Mouse (Mus musculus) kidney, embryonic 15.5 days (tissue): ENCODE results near the gene Ttyh2. TPM values are rescaled to one million over a fixed set of nuclear protein-coding genes. Genes with fewer than 3 reads are reported as not detected.

ENCODE experiments used
- ATAC-seq: fragments of 200-750 bp; cut with Nextera tagmentation; replicated peaks from 2 replicates; pipeline ENCODE4 v1.8.0; 2017; ENCODE audit warnings: moderate TSS enrichment; ENCODE audit not compliant: low FRiP score
- H3K27ac ChIP-seq: fragments of 300-500 bp; sonication (generic); 2 replicates; pipeline ENCODE4 v1.5.1; 2015; ENCODE audit warnings: mild to moderate bottlenecking, inconsistent platforms
- H3K27me3 ChIP-seq: fragments of 300-500 bp; sonication (generic); 2 replicates; pipeline ENCODE4 v1.6.1; 2015; ENCODE audit warnings: inconsistent platforms
- H3K36me3 ChIP-seq: fragments of 300-500 bp; sonication (generic); 2 replicates; pipeline ENCODE4 v1.6.1; 2015; ENCODE audit warnings: inconsistent platforms
- H3K4me1 ChIP-seq: fragments of 300-500 bp; sonication (generic); 2 replicates; pipeline ENCODE4 v1.6.1; 2015; ENCODE audit warnings: inconsistent platforms
- H3K4me2 ChIP-seq: fragments of 300-500 bp; sonication (generic); 2 replicates; pipeline ENCODE4 v1.6.1; 2015; ENCODE audit warnings: moderate library complexity, mild to moderate bottlenecking, inconsistent platforms
- H3K4me3 ChIP-seq: fragments of 300-500 bp; sonication (generic); replicated peaks from 2 replicates; pipeline ENCODE4 v1.5.1; 2015; ENCODE audit warnings: mild to moderate bottlenecking, inconsistent platforms
- H3K9ac ChIP-seq: fragments of 300-500 bp; sonication (generic); 2 replicates; pipeline ENCODE4 v1.6.1; 2015; ENCODE audit warnings: mild to moderate bottlenecking, inconsistent platforms
- H3K9me3 ChIP-seq: fragments of 300-500 bp; sonication (generic); replicated peaks from 2 replicates; pipeline ENCODE4 v1.6.1; 2016; ENCODE audit warnings: inconsistent platforms
- WGBS: fragments of 180-500 bp; shearing (Covaris S2); methylation state at CpG from one replicate; pipeline ENCODE4 v1.1.7; 2015; ENCODE audit warnings: mixed read lengths; 5-methylcytosine and 5-hydroxymethylcytosine counted together
- polyA plus RNA-seq: library from polyadenylated mRNA; unstranded; fragments of >200 nt; fragmentation: Nextera tagmentation; extraction: Ambion mirVana; gene quantifications from 2 replicates; pipeline ENCODE4 v1.2.1, GENCODE M21; 2015

Ttyh2 gene
- polyA plus RNA-seq, 1 experiment from 2014 or later = 15.8 TPM

DNA sequence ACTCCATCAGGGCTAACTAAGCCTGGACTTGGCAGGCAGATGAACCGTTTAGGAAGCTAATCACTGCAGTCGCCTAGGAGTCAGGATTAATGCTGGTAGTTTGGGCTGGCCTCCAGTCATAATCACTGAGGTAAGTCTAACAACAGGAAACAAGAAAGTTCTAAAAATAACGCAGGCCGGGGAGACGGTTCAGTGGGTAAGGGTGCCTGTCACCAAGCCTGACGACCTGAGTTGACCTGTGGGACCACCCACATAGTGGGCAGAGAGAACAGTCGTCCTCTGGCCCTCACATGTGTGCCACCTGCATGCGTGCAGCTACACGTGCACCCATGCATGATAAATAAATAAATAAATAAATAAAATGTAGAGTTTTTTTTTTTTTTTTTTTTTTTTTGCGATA lies 65.4 kb downstream of the Ttyh2 start:
- Histone ChIP-seq H3K4me1 (peaks cover 40% of the 10 kb centered on the region), H3K4me3 (no peak overlapping the region), H3K9ac (no peak overlapping the region), H3K36me3 (no peaks in the 10 kb centered on the region), H3K9me3 (no peaks in the 10 kb centered on the region), H3K27ac (peak overlapping the region; percentile 29; the same call in 1 of the 2 replicates), H3K4me2 (no peak overlapping the region), H3K27me3 (peaks cover 14% of the 10 kb centered on the region; the same call in 1 of the 2 replicates)
- ATAC-seq = 0 out of 2 replicates have a peak, but pooled peaks have one; percentile 38
- WGBS = 24% methylated on average over 10 of the region's 10 CpGs

DNA sequence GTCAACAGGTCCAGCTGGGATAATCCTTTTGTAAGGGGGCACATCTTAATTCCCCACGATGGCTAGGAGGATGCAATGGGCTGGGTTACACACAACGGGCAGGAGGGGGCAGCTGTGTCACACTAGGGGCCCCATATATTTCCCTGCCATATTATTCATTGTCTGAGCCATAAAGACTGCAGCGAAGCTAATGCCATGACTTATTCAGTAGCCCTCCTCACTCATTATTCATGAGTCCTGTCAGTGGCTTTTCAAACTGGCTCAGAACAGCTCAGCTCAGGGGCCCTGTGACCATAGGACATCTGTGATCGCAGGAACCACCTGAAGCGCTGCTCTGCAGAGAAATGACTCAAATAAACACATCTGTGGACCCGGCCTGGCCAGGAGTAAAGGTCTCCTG lies 66.2 kb downstream of the Ttyh2 start:
- peaks cover 40% of the 10 kb centered on the region for H3K4me1 ChIP-seq
- no peak overlapping the region for H3K4me3 ChIP-seq
- WGBS = 36% methylated on average over 6 of the region's 6 CpGs
- ATAC-seq = no peak
- no peak overlapping the region for H3K9ac ChIP-seq
- no peak overlapping the region for H3K27ac ChIP-seq
- no peaks in the 10 kb centered on the region for H3K9me3 ChIP-seq
- no peak overlapping the region for H3K4me2 ChIP-seq
- no peaks in the 10 kb centered on the region for H3K36me3 ChIP-seq
- H3K27me3 ChIP-seq = peaks cover 14% of the 10 kb centered on the region; the same call in 1 of the 2 replicates

DNA sequence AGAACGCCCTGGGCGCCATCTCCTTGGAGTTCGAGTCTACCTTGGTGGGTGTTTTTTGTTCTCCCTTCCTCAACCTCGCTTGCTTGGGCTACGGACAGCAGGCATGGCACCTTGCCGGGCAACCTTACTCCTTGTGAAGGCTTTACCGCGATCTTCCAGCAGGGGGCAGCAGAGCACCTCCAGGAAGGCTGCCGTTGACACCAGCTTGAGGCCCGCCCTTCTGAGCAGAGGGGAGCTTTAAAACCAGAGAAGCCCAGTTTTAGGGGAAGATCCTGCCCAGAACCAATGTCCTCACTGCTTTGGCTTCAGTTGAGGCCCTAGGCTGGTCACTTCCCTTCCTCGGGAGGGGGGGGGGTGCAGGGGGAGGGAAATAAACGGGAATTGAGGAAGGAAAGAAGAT lies 69.9 kb downstream of the Ttyh2 start:
- WGBS = 2% methylated on average over 12 of the region's 12 CpGs
- H3K4me1 ChIP-seq = peaks cover 19% of the 10 kb centered on the region
- 0 out of 2 replicates have a peak overlapping the region, but pooled peaks have one; percentile 11 for H3K9ac ChIP-seq
- peak overlapping the region; percentile 39; the same call in 1 of the 2 replicates for H3K4me2 ChIP-seq
- H3K36me3 ChIP-seq = no peaks in the 10 kb centered on the region
- H3K9me3 ChIP-seq = no peaks in the 10 kb centered on the region
- no peak overlapping the region for H3K4me3 ChIP-seq
- ATAC-seq = peak; percentile 34; the same call in 1 of the 2 replicates
- peaks cover 9% of the 10 kb centered on the region; the same call in 1 of the 2 replicates for H3K27me3 ChIP-seq
- no peak overlapping the region for H3K27ac ChIP-seq

DNA sequence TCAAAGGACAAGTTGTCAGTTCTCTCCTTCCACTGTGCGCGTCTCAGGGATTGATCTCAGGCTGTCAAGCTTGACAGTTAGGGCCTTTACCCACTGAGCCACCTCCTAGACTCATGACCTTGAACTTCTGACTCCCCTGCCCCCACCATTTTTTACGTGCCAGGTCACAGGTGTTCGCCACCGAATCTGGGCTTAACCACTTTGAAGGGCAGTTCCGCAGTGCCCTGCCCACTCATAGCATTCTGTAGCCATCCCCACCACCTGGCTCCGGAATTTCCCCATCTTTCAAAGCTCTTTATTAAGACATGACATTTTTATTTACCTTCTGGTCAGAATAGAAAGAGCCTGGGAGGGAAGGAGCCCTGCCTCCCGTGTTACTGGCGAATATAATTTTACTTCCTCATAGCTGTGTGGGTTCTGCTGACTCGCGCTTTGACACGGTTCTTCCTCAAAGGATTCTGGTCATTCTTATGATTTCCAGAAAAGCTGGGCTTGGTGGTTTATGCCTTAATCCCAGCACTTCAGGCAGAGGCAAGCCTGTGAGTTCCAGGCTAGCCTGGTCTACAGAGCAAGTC lies 72.4 kb downstream of the Ttyh2 start:
- 53% methylated on average over 12 of the region's 12 CpGs for WGBS
- Histone ChIP-seq H3K27ac (no peak overlapping the region), H3K4me3 (no peak overlapping the region), H3K9me3 (no peaks in the 10 kb centered on the region), H3K9ac (no peak overlapping the region), H3K4me1 (peaks cover 3% of the 10 kb centered on the region), H3K4me2 (no peak overlapping the region), H3K27me3 (peaks cover 9% of the 10 kb centered on the region; the same call in 1 of the 2 replicates), H3K36me3 (no peaks in the 10 kb centered on the region)
- no peak for ATAC-seq

DNA sequence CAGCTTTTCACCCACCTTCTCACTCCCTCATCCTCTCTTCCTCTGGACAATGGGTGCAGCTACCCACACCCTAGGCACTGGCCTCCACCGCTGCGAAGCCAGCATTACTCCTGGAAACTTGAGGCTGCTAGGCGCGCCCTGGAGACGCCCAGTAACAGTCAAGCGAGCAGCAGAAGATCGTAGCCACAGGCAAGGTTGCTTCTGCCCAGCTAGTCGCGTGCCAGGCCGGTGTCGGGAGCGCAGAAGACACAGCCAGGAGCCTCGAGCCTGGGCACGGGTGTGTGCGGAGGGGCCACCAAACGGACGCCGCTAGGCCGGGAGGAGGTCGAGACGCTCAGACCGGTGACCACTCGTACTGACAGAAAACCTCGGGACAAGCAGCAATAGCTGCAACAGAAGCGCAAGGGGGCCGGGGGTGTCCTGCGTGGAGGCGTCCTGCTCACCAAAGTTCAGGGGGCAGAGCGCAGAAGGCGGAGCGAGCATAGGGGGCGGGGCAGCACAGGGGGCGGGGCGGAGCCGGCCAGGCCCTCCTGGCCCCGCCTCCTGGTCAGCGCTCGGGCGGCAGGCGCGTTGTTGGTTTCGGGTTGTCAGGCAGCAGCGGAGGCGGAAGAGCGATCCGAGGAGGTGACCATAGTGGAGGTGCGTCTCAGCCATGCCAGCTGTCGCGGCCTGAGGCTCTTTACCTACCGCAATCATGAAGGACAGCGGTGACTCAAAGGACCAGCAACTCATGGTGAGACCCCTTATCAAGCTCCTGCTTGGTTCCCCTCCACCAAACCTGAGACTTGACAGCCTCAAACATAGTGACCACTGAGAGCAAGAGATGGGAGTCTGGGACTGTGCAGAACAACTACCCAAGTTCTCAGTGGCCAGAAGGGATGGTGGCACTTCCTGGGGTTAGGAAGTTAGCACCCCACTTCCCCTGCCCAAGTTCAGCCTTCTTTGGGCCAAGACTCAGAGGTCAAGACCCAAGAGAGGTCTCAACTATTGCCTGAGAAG lies 89.9 kb downstream of the Ttyh2 start, which contains the start of gene Kif19a:
Gene Kif19a (plus strand): TSS at position 569 of the 999 bp plus-strand sequence.
- Histone ChIP-seq H3K4me1 (peaks cover 13% of the 10 kb centered on the region), H3K9ac (peak within 1 kb of the TSS; percentile 45; the same call in 1 of the 2 replicates), H3K27ac (no peak within 1 kb of the TSS), H3K4me3 (peak within 1 kb of the TSS; percentile 48), H3K27me3 (peaks cover 41% of the 10 kb centered on the region), H3K9me3 (no peaks in the 10 kb centered on the region), H3K4me2 (peak within 1 kb of the TSS; percentile 93), H3K36me3 (no peaks in the 10 kb centered on the region)
- ATAC-seq = peak; percentile 78
- WGBS = 3% methylated on average over 49 of the region's 51 CpGs

DNA sequence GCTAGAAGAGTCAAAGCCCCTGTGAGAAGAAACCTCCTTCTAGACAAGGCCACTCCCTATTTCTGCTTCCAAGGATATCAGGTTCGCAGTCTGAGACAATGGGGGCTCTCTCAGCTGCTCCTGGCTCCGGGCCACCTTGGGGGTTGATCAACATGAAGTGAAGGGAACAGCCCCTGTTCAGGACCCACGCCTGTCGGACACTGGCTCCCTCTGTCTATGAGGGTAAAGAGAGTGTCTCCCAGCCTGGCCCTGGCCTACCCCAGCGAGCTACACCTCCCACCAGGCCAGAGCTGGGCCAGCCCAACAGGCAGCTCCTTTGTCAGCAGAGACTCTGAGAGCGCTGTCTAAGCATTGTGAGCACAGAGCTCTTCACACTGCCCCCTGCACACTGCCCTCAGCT lies 94.7 kb downstream of the Ttyh2 start:
- H3K27me3 ChIP-seq = peaks cover 23% of the 10 kb centered on the region
- H3K4me2 ChIP-seq = no peak overlapping the region
- WGBS = 54% methylated on average over 6 of the region's 6 CpGs
- peaks cover 11% of the 10 kb centered on the region for H3K4me1 ChIP-seq
- no peak overlapping the region for H3K9ac ChIP-seq
- H3K9me3 ChIP-seq = no peaks in the 10 kb centered on the region
- no peak for ATAC-seq
- no peak overlapping the region for H3K4me3 ChIP-seq
- no peaks in the 10 kb centered on the region for H3K36me3 ChIP-seq
- H3K27ac ChIP-seq = no peak overlapping the region

Other genes starting within 250 kb of the Ttyh2 start
- gene Rpl38, start 6.9 kb upstream of the Ttyh2 start, polyA plus RNA-seq = 1,080 and 1,196 TPM in 2 replicates
- gene Dnaic2, start 52.0 kb downstream of the Ttyh2 start, polyA plus RNA-seq = 0.41 and 0.56 TPM in 2 replicates
- gene Kif19a, start 90.0 kb downstream of the Ttyh2 start, polyA plus RNA-seq = 0.09 TPM in 2 replicates
- gene Btbd17, start 120.5 kb downstream of the Ttyh2 start, polyA plus RNA-seq = 1.0 and 1.5 TPM in 2 replicates
- gene Gpr142, start 123.5 kb downstream of the Ttyh2 start, polyA plus RNA-seq = 0.14 TPM in 1 of 2 replicates, not detected in the other
- gene Gprc5c, start 175.7 kb downstream of the Ttyh2 start, polyA plus RNA-seq = 119 TPM in 2 replicates
- 1.7 and 1.8 TPM in 2 replicates for gene Cd300a, start 214.6 kb downstream of the Ttyh2 start, polyA plus RNA-seq